Mouse (Mus musculus) retina, adult 2 months (tissue): ENCODE measurements around the gene Gm21972.

ENCODE experiments used
- DNase-seq: peaks from one replicate; pipeline ENCODE4 v3.0.0-alpha.2; 2012; ENCODE audit warnings: low read depth, low spot score

The Gm21972 gene

DNA sequence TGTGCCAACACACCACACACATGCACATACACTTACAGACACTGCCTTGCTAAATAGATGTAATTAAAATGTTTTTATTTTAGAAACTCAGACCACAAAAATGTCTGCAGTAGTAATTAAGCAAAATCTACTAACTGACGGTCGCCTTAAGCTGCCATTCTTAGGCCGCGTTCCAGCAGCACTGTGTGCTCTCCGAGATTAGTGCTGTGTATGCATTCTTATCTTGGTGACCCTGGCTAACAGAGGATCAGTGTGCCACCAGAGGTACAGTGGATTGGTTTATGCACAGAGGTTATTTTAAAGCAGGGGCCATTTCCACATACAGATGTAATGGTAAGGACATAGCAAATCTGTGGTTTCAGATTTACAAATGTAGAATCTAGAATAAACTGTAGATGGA, 27.6 kb downstream of the Gm21972 start:
- DNase-seq: no peak

DNA sequence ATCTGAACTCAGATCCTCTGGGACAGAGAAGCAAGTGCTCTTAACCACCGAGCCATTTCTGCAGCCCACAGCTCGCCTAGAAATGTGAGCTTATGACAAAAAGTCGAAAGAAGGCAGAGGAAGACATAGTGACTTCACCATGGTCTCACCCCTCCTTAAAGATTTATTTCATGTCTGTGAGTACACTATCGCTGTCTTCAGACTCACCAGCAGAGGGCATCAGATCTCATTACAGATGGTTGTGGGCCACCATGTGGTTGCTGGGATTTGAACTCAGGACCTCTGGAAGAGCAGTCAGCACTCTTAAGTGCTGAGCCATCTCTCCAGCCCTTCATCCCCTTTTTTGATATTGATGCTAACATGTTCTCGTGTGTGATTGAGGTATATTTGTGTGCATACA, 41.2 kb downstream of the Gm21972 start:
- no peak for DNase-seq

DNA sequence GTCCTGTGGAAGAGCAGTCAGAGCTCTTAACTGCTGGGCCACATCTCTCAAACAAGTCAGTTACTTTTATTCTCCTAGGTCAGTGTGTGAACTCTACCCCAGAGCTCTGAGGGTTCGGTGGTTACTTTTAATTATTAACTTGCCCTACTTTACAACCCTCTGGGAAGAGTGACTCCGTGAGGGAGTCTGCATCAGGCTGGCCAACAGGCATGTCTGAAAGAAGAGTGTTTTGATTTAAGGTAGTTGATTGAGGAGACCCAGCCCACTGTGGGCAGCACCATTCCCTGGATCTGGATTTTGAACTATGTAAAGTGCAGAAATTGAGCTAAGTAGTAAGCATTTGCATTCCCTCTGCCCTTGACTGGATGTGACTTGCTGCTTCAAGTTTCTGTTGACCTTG, 42.6 kb downstream of the Gm21972 start:
- DNase-seq: no peak

DNA sequence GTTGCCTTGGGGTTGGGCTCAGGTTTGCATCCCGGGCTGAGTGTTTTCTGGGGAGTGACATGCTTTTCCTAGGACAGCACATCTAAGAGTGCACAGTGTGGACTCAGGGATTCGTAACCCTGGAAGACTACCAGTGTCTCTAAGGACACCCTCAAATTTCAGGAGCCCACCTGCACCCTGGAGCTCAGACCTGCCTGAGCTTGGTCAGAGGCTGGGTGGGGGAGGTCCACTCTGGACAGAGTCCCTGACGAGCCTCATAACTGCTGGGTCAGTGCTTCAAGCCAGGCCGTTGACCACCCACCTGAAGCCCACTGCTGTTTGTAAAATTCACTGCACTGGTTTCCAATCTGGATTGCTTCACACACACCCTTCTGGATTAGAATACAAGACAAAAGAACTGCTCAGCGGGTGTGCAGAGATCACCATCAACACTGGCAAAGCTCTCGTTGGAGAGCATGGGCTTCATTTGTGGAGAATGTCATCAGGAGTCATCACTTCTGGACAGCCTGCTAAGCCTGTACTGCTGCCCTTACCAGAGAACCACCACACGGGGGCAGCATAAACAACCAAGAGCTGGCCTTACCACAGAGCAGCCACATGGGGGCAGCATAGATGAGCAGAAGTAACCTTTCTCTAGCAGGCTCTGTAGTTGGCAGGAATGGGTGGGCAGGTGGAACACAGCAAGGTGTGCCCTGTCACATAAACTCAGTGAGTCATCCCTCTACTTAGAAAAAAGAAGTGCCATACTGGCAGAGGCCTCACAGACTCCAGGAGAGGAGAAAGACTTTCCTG, 45.2 kb downstream of the Gm21972 start:
- peak; percentile 72 for DNase-seq

DNA sequence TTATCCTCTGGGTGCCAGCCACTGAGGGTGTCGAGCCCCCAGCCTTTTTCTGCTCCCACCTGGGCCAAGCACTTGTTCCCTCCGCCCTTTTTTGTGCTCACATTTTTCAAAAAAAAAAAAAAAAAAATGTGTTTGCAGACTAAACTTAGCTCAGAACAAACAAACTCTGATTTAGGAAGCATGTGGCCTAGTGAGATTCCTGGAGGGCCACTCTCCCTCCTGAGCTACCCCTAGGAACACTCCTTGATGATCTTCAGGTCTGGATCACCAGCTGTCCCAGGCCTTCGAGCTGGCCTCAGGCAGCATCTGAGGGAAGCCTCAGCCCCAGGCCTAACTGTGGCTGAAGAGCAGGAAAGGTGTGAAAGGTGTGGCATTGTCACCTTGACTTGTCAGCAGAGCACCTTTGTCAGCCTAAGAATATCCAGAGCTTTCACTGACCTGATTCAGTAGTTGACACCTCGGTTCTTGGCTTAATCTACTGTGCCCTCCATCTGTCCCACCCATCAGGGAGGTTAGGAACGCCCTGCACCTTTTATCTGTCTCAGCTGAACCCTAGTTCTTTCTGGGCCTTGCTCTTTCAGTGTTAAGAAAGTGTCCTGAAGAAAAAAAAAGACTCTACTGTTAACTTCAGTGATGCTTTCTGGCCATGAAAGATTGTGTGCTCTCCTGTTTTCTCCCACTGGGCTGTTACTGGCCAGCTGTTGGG, 48.7 kb downstream of the Gm21972 start:
- DNase-seq: no peak

DNA sequence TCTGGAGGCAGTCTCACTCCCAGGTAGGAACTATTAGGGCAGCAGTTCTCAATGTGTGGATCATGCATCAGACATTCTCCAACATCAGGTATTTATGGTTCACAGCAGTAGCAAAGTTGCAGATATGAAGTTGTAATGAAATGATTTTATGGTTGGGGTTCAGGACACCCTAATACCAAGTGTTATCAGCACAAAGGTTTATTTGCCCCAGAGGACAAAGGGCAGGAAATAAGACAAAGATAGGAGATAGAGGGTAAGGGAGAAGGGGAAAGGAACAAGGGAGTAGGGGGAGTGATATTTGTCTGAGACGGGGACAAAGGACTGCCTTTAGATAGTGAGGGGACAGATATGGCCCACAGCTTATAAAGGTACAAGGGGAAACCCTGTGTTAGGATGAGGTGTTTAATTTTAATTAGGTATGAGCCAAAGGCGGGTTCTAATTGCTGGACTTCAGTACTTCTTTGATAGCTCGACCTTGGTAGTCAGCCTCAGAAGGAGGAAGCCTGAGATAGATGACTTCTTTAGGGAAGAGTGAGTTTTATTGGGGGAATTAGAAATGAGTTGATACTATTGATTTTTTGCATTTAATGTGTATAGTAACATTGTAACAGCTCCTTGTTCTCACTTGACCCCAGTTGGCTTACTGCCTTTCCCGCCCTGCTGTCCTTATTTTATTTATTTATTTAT, 50.3 kb downstream of the Gm21972 start:
- no peak for DNase-seq

DNA sequence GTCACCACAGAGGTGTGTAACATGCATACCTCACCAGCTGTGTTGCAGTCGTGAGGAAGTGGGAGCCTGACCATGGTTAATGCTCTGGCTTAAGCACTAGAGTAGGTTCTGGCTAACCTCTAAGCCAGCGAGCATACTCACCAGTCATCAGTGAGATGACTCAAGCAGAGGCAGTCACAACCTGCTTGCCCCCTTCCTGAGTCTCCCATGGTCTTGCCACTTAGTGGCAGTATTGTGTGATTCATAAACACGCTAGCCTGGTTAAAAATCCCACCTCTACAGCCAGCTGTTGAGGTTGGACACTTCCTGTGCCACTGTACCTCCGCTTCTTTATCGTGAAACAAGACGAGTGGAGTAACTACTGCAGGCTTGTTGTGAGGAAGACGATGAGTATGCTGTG, 53.3 kb downstream of the Gm21972 start:
- no peak for DNase-seq

DNA sequence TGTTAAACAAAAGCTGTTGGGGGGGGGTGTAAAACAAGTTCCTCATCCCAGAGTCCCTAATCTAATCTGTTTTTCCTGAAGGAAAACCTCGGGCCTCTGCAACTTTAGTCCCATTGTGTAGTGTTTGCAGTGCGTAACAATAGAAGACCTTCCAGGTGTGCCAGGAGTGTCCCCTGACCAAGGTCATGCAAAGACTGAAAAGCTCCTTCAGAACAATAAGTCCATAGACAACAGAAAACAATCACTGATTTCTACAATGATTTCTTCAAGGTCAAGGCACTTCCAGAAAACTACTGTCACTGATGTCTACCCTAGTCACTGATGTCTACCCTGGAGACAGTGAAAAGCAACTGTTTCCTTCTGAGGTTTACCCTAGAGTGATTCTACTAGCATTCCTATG, 54.4 kb downstream of the Gm21972 start:
- DNase-seq: no peak

DNA sequence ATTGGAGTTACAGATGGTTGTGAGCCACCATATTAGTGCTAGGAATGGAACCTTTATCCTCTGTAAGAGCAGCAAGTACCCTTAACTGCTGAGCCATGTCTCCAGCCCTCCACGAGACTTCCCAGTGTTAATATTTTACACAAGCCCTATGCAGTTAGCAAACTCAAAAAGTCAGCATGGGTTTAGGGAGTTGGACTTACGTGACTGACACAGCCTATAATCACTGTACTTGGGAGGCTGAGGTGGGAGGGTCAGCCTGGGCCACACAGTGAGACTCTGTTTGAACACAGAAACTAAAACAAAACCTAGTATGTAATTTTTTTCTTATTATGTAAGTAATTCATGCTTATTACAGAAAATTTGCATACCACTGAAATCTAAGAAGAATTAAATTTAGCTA, 54.8 kb downstream of the Gm21972 start:
- DNase-seq: no peak

DNA sequence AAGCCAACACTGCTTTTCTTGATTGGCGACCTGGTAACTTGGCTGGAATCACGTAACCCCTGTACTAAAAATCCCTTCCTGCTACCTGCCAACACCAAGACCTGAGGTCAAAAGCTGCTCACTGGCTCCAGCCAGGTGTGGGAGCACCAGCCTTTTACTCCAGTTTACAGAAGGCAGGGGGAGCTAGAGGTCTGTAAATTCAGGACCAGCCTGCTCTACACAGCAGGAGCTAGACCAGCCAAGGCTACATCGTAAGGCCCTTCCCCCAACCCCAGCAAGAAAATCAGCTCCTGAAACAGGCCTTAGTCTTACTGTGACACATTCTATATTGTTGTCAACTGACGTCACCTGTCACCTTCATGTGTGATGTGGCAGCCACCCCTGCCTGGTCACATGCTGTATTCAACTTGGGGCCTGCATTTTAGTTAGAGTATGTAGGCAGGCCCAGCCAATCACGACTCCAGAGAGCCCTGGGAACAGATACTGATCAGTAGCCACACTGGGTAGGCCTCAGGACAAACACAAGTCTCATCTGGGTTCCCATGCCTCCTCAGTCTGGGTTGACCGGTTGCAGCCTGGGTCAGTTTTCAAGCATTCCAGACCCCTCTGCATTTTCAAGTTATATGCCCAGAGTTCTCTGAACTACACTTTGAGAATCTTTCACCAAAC, 55.7 kb downstream of the Gm21972 start:
- no peak for DNase-seq

DNA sequence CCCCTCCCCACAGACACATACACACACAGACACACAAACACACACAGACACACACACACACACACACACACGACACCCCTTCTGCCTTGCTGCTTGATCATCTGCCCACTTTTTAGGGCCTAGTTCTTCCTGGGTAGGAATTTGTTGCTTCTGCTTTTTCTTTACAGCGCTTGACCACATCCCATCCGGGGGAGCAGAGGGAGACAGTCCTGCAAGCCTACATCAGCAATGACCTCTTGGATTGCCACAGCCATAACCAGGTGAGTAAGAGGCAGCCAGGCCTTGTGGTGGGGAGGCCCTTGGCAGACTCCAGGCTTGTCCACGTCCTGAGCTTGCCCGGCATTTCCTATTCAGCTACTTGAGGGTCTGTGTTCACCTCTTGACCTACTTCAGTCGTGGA, 57.4 kb downstream of the Gm21972 start:
- DNase-seq: no peak

DNA sequence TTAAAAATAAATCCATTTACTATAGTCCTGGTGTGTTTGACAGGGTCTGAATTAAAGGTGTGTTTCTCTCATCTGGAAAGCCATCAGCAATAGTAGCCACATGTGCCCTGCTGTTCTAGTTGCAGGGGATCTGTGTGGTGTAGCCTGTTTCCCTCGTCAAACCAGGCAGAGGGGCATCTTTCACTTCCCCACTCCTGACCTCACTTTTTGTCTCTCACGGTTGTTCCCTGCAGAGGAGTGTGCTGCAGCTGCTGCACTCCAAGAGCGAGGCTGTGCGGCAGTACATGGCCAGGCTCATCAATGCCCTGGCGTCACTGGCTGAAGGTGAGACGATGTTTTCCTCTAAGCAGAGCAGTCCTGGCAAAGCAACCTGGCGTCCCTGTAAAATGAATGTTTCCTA, 60.6 kb downstream of the Gm21972 start:
- DNase-seq: no peak

DNA sequence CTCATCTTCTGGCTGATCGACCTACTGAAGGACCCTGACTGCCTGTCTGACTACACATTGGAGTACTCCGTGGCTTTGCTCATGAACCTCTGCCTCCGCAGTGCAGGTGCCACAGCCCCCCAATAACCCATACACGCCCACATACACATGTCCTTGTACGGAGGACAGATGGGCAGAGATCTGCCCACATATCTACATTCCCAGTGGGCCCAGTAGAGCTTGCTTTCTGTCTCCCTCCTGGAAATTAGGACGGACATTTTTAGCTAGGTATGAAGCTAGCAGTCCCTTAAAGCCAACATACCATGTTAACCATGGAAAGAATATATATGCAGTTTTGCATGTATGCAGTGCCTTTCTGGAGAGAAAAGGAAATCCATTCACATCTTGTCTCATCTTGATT, 64.8 kb downstream of the Gm21972 start:
- no peak for DNase-seq

DNA sequence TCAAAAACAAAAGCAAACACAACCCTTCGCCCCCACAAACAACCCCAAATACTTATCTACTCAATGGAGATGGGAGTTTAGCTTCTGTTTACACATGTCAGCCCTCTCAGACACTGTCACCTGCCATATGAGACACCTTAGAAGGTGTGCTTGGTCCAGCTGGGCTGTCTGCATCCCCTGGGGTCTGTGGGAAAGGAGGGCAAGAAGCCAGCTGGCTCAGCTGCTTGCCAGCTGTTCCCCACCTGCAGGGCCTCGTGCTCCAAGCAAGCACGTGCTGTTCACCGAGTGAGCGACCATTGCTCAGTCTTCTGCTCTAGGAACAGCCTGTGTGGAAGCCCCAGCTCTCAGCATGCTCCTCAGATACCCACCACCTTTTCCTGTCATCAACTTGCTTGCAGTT, 65.6 kb downstream of the Gm21972 start:
- no peak for DNase-seq

DNA sequence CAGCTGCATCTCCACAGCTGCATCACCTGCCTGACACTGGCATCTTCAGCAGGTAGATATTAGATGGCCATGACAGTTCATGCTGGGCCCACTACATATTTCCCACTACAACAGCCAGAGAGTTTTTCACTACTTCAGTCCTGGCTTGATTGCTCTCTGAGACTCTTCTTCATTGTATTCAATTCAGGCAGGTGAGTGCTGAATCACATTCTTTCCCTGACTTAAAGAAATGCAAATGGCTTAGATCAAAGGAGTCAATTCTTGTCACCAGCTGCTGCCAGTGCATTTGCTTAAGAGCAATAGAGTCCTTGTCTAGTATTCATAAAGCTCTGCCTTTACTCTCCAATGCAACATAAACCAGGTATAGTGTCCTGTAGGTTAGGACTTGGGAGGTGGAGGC, 67.9 kb downstream of the Gm21972 start:
- no peak for DNase-seq

DNA sequence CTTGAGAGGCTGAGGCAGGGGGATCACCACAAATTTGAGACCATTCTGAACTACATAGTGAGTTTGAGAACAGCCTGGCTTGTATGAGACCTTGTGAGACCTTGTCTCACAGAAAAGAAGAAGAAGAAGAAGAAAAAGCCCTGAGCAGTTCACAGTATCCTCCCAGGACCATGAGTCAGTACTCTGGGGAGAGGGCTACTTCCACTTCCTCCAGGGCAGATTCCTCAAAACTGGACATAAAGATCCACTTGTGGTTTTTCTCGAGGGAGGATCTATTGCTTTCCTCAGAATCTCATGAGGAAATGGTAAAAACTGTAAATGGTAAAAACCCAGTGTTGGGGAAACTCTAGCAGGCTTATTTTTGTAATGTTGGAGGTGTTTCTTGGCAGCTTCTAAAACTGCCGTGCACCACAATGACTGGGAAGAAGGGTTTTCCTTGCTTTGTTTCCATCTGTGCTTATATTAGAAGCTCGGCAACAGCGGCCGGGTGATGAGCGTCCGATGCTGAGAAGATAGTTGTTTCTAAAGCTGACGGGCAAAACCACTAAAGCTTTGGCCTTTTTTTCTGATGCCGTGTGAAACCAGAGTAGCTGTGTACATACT, 69.3 kb downstream of the Gm21972 start:
- no peak for DNase-seq

DNA sequence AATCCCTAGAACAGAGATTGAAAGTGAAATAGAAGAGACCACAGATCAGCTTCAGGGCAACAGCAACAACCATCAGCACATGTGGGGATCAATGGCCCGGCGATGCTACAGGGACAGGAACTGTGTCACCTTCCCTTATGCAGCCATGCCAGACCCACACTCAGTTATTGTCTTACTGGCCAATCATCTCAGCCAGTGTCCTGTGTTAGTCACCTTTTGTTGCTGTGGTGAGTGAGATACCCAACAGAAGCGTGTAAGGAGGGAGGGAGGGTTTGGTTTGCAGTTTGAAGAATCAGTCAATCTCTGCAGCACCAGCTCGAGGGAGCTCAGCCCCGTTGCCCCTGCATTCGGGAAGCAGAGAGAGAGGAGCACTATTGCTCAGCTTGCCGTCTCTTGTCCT, 77.2 kb downstream of the Gm21972 start:
- no peak for DNase-seq

DNA sequence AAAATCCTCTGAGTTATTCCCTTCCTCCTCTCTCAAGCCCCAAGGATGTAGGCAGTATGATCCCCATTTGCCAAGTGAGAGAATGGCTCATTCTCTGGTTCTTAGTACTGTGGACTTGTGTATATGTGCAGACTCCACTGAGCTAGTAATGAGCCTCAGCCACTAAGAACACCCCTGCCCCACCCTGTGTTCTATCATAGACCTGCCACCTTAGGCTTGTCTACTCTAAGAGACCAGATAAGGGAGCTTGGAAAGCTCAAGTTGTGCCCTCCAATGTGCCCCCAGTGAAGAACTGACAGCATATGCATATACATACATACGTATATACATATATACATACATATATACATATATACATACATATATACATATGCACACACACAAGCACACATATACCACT, 78.1 kb downstream of the Gm21972 start:
- DNase-seq: no peak
